In genomic region chr13:55449205-55449604, GRCm38 (mm10) we compare ENCODE assay signal across 21 mouse cellular contexts. TPM values are rescaled to one million over a fixed set of nuclear protein-coding genes. Genes with fewer than 3 reads are reported as not detected.
A peak's percentile ranks its signal among the peaks of the same experiment; 100 is the strongest.
DNase-seq lines count a peak whose midpoint lies in the region; ATAC-seq and TF ChIP-seq lines count a peak whose summit lies in the region.
"Had no signal": no experiment of that assay in that cellular context is flagged by ENCODE, and none has a peak within 500 bp of the region (broad histone marks: within the 10 kb centered on the region; RNA-seq: fewer than 3 reads in every experiment).

No protein-coding gene starts in this region.

- peaks cover 35% of the 10 kb centered on the region for H3K79me2 ChIP-seq in myocyte (ENCODE audit: control insufficient read depth, insufficient read depth)

- peaks cover 72% of the 10 kb centered on the region for H3K4me1 ChIP-seq in megakaryocyte, embryonic 14.5 days

- no peaks in the 10 kb centered on the region for H3K9me3 ChIP-seq in megakaryocyte, embryonic 14.5 days
- H3K9me3 ChIP-seq: forebrain, embryonic 10.5 days; heart, embryonic 15.5 days; hindbrain, embryonic 12.5 days; stomach, embryonic 15.5 days had no signal

- peak overlapping the region; percentile 21 for H3K4me3 ChIP-seq in megakaryocyte, embryonic 14.5 days (replicated peaks)
- H3K4me3 ChIP-seq in myocyte, result no peak overlapping the region
- H3K4me3 ChIP-seq: forebrain, embryonic 10.5 days; heart, embryonic 15.5 days; hindbrain, embryonic 12.5 days; stomach, embryonic 15.5 days had no signal

- H3K36me3 ChIP-seq in megakaryocyte, embryonic 14.5 days (replicated peaks; ENCODE audit: low read length), result peaks cover 66% of the 10 kb centered on the region
- no peaks in the 10 kb centered on the region for H3K36me3 ChIP-seq in myocyte (ENCODE audit: control insufficient read depth, insufficient read depth)

- H3ac ChIP-seq in myocyte (ENCODE audit: control insufficient read depth, insufficient read length), result no peak overlapping the region

- no peaks in the 10 kb centered on the region for H3K27me3 ChIP-seq in megakaryocyte, embryonic 14.5 days (replicated peaks)
- no peaks in the 10 kb centered on the region for H3K27me3 ChIP-seq in myocyte (ENCODE audit: control insufficient read depth, insufficient read depth, insufficient read length)
- H3K27me3 ChIP-seq: heart, embryonic 15.5 days; hindbrain, embryonic 12.5 days; stomach, embryonic 15.5 days had no signal

- DNase-seq in adrenal gland, postnatal 25 days, result peak; percentile 1
- no peak for DNase-seq in adrenal gland, adult 2 months
- DNase-seq in thymus, postnatal 36 days, result peak; percentile 49 to 69
- no peak for DNase-seq in retina, postnatal 1 day
- DNase-seq in right cerebral cortex, adult 2 months (ENCODE audit: low spot score in 2 of 2), result no peak
- DNase-seq: cerebellum, adult 11 months; cerebellum, postnatal 36 days; kidney, adult 18-20 months; kidney, postnatal 25 days; midbrain, embryonic 14.5 days; right cerebral cortex, postnatal 4 days had no signal

- TF ChIP-seq POLR2A in myocyte (IDR thresholded peaks at IDR 0.05; ENCODE audit: insufficient read length, low read depth), result no peak

- H3K4me2 ChIP-seq in myocyte (ENCODE audit: low read depth), result peak overlapping the region; percentile 37
- H3K4me2 ChIP-seq: heart, embryonic 15.5 days; hindbrain, embryonic 12.5 days; stomach, embryonic 15.5 days had no signal

- no peak for ATAC-seq in megakaryocyte, adult 5-6 weeks (ENCODE audit: poor library complexity, severe bottlenecking)

TF ChIP-seq in myocyte, 11 proteins besides CTCF, POLR2A, EP300 and RAD21:
- TF ChIP-seq MYOG (IDR thresholded peaks at IDR 0.05; ENCODE audit: control insufficient read depth in 1 of 3, insufficient read depth in 1 of 3, insufficient read length in 2 of 3, low read depth in 2 of 3), result no peak

RNA-seq across cellular contexts. Expression of gene Grk6, which starts 4.3 kb away (rescaled TPM):
- 47.9 and 62.1 TPM in 2 replicates for total RNA-seq in adrenal gland, postnatal 25 days (2021)
- 10 to 100 TPM; 28.4 to 36.5 TPM for total RNA-seq in adrenal gland, adult 2 months (2021)
- 48.5 and 70.5 TPM in 2 replicates for polyA plus RNA-seq in adrenal gland, adult 2 months (2012; rRNA removed)
- 33.8 and 54.2 TPM in 2 replicates for polyA plus RNA-seq in megakaryocyte, embryonic 14.5 days (2012; ENCODE audit: insufficient read depth, low replicate concordance)
- total RNA-seq in megakaryocyte, adult 5-6 weeks (2015), result 87.3 and 89.9 TPM in 2 replicates
- 144 and 155 TPM in 2 replicates for total RNA-seq in megakaryocyte, adult 5-6 weeks (2017)
- polyA plus RNA-seq in myocyte (2012; fragmentation: generic; extraction: Trizol), result 29.1 TPM

RNA-seq across cellular contexts. Expression of gene Prr7, which starts 14.9 kb away (rescaled TPM):
- 3.8 and 3.9 TPM in 2 replicates for total RNA-seq in adrenal gland, postnatal 25 days (2021)
- 1 to 10 TPM; 1.5 to 4.1 TPM for total RNA-seq in adrenal gland, adult 2 months (2021)
- 59.0 and 66.3 TPM in 2 replicates for polyA plus RNA-seq in adrenal gland, adult 2 months (2012; rRNA removed)
- 5.3 and 21.1 TPM in 2 replicates for polyA plus RNA-seq in megakaryocyte, embryonic 14.5 days (2012; ENCODE audit: insufficient read depth, low replicate concordance)
- 1.1 and 1.2 TPM in 2 replicates for total RNA-seq in megakaryocyte, adult 5-6 weeks (2015)
- 1.4 and 1.8 TPM in 2 replicates for total RNA-seq in megakaryocyte, adult 5-6 weeks (2017)
- polyA plus RNA-seq in myocyte (2012; fragmentation: generic; extraction: Trizol), result 5.1 TPM

RNA-seq across cellular contexts. Expression of gene F12, which starts 22.6 kb away (rescaled TPM):
- total RNA-seq in adrenal gland, postnatal 25 days (2021), result 0.15 and 3.3 TPM in 2 replicates
- total RNA-seq in adrenal gland, adult 2 months (2021), result 1 to 10 TPM in 1 of 2 experiments, not detected in 1; 1.5 TPM
- polyA plus RNA-seq in adrenal gland, adult 2 months (2012; rRNA removed), result 0.10 and 0.34 TPM in 2 replicates
- polyA plus RNA-seq in megakaryocyte, embryonic 14.5 days (2012; ENCODE audit: insufficient read depth, low replicate concordance), result 0.54 TPM in 1 of 2 replicates, not detected in the other
- total RNA-seq in megakaryocyte, adult 5-6 weeks (2015), result 0.13 and 0.21 TPM in 2 replicates
- not detected in 2 replicates for total RNA-seq in megakaryocyte, adult 5-6 weeks (2017)
- polyA plus RNA-seq in myocyte (2012; fragmentation: generic; extraction: Trizol), result not detected
- polyA plus RNA-seq: embryonic facial prominence, embryonic 14.5 days; forebrain, embryonic 10.5 days; hindbrain, embryonic 12.5 days; midbrain, embryonic 14.5 days; neural tube, embryonic 11.5 days had no signal

RNA-seq across cellular contexts. Expression of gene Pfn3, which starts 34.2 kb away (rescaled TPM):
- total RNA-seq in adrenal gland, postnatal 25 days (2021), result not detected in 2 replicates
- not detected for total RNA-seq in adrenal gland, adult 2 months (2021)
- not detected in 2 replicates for polyA plus RNA-seq in adrenal gland, adult 2 months (2012; rRNA removed)
- polyA plus RNA-seq in megakaryocyte, embryonic 14.5 days (2012; ENCODE audit: insufficient read depth, low replicate concordance), result not detected in 2 replicates
- total RNA-seq in megakaryocyte, adult 5-6 weeks (2015), result not detected in 2 replicates
- not detected in 2 replicates for total RNA-seq in megakaryocyte, adult 5-6 weeks (2017)
- polyA plus RNA-seq in myocyte (2012; fragmentation: generic; extraction: Trizol), result not detected
- polyA plus RNA-seq: forebrain, embryonic 10.5 days; heart, embryonic 15.5 days; hindbrain, embryonic 12.5 days; midbrain, embryonic 14.5 days; neural tube, embryonic 11.5 days; stomach, embryonic 15.5 days; urinary bladder, adult 2 months had no signal

RNA-seq across cellular contexts. Expression of gene Dbn1, which starts 38.7 kb away (rescaled TPM):
- 14.6 and 19.1 TPM in 2 replicates for total RNA-seq in adrenal gland, postnatal 25 days (2021)
- 10 to 100 TPM; 12.6 to 25.9 TPM for total RNA-seq in adrenal gland, adult 2 months (2021)
- polyA plus RNA-seq in adrenal gland, adult 2 months (2012; rRNA removed), result 41.5 and 44.1 TPM in 2 replicates
- 1.8 and 5.0 TPM in 2 replicates for polyA plus RNA-seq in megakaryocyte, embryonic 14.5 days (2012; ENCODE audit: insufficient read depth, low replicate concordance)
- total RNA-seq in megakaryocyte, adult 5-6 weeks (2015), result 0.18 TPM in 1 of 2 replicates, not detected in the other
- 0.57 and 2.9 TPM in 2 replicates for total RNA-seq in megakaryocyte, adult 5-6 weeks (2017)
- 165 TPM for polyA plus RNA-seq in myocyte (2012; fragmentation: generic; extraction: Trizol)

Comparison
In these comparisons a context has a peak if more than half of its experiments do, and no peak if none do; other contexts are left out.
1. DNase-seq: peak in adrenal gland, postnatal 25 days (single experiment) and thymus, postnatal 36 days (2 of 2); none in adrenal gland, adult 2 months (single experiment), retina, postnatal 1 day (single experiment) and right cerebral cortex, adult 2 months (0 of 2).